Mouse (Mus musculus) gastrocnemius, postnatal 4 days (tissue): ENCODE measurements at regions not wholly inside any gene's neighbourhood (a gene's known extent, or its start where the extent isn't known, plus 50 kb on each side); places are given as distances from the start of the nearest gene placed in this dataset. TPM values are rescaled to one million over a fixed set of nuclear protein-coding genes. Genes with fewer than 3 reads are reported as not detected.
"Not testable (repeated sequence)": the region's sequence is repeated elsewhere in the genome, so short reads cannot be mapped to it uniquely, and the experiment has no call there.

ENCODE experiments used
- DNase-seq, 2 experiments: peaks; one replicate each; pipeline ENCODE4 v3.0.0; 2021 to 2022; ENCODE audit warnings: low spot score in 2 of 2, mixed read lengths in 2 of 2
- microRNA-seq: library from miRNA; unstranded; fragments of <30 nt; microRNA quantifications from one replicate; pipeline ENCODE4 v1.2.0, GENCODE M21; 2021

DNA sequence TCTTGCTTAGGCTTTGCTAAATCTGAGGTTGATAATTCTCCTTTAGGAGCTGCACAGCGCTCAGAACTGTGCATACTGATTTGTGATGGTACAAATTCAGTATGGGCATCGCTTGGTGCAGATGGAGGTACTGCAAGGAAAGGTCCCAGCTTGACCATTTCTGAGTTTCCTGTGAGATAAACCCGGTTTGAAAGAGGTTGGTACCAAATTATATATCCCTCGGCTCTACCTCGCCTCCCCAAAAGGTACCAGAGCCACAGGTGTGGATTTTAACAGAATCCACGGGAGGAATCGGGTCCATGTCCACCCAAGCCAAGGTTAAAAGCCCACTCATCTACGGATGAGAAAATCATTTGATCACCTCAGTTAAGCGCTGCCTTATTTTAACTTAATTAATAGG, 172.5 kb upstream of the Zfp808 start:
- DNase-seq = not testable (repeated sequence)

- DNase-seq = not testable (repeated sequence)
Observed at GRCm38 (mm10) chr13:61978856-61979255, 150.8 kb upstream of the Zfp808 start.

- DNase-seq = not testable (repeated sequence)
Observed at GRCm38 (mm10) chr13:61996519-61996918, 133.2 kb upstream of the Zfp808 start.

DNA sequence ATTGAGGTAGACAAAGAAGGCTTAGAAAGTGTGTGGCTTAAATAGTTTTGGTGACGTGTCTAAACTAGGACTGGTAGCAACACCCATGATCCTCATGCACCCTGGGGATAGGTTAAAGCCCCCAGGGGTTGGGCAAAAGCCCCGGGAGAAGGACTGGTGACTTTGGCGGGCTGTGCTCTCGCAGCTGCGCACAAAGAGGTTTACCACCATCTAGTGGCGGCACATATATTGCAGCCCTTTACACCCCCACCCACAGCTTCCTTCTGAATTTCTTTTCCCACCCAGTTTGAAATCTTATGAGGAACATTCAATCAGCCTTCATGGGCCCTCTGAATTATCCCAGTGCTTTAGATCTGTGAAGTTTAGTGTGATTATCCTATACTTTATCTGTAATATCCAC, 130.9 kb upstream of the Zfp808 start:
- peak in 1 of 2 experiments; percentile 6 for DNase-seq

- not testable (repeated sequence) for DNase-seq
Observed at GRCm38 (mm10) chr13:62007321-62007720, 122.4 kb upstream of the Zfp808 start.

- peak in 1 of 2 experiments; percentile 11 for DNase-seq
Observed at GRCm38 (mm10) chr13:62015424-62016167, 114.1 kb upstream of the Zfp808 start.

DNA sequence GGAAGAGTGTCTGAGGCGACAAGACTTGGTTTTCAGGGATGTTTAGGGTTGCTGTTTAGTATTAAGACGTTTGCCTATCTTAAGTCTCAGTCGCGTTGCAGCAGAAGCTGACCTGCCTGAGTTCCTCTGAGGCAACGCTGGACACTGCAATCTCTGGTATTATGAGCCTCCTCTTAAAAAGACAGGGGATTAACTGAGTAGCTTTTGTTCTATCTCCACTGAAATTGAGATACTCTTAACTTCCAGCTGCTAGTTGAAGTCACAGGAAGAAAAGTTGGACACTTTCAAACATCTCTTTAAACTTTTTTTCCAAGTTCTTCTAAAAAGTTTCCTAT, 113.6 kb upstream of the Zfp808 start:
- not testable (repeated sequence) for DNase-seq

- DNase-seq = not testable (repeated sequence)
Observed at GRCm38 (mm10) chr13:62037646-62038045, 92.0 kb upstream of the Zfp808 start.

DNA sequence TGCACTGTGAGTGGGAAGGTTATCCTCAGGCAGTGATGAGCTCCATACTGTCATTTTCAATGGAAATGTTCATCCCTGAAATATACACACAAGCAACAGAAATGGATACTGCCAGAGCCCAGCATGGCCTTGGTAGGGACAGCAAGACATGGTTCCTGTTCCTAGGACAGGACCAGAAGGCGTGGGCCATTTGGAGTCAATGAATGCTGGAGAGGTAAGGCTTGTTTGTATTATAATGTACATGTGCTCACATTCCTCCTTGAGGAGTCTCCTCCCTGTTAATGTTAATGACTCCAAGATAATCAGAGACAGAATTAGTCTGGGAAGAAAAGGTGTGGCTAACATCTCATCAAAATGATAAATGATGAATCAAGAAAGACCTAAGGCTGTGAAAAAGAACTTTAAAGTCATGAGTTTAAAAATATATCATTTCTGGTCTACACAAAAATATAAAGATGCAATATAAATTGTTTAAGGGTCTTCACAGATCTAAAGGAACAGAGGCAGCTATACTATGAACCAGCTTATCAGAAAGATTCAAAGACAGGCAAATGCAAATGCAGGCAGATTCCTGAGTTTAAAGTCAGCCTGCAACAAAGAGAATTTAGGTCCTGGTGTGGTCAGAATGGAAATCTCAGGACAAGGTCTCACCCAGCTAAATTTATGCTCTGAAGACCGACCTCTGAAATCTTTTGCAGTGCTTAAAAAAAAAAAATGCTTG, 51.6 kb upstream of the Zfp808 start:
- DNase-seq = not testable (repeated sequence)

- DNase-seq = not testable (repeated sequence)
Observed at GRCm38 (mm10) chr13:62078893-62079292, 50.8 kb upstream of the Zfp808 start.

Small RNAs in the stretch of these regions (microRNA-seq; reads per million reads assigned to microRNA genes)
- gene Gm25649 = not detected
